Mouse (Mus musculus) ES-Bruce4 (cell line): ENCODE data around the gene Ubn2. TPM values are rescaled to one million over a fixed set of nuclear protein-coding genes. Genes with fewer than 3 reads are reported as not detected.
"Not testable (repeated sequence)": the region's sequence is repeated elsewhere in the genome, so short reads cannot be mapped to it uniquely, and the experiment has no call there.

ENCODE experiments used
- H3K27ac ChIP-seq: 2 replicates; pipeline ENCODE4 v1.5.1; 2012; ENCODE audit warnings: low read length, inconsistent platforms; ENCODE audit not compliant: insufficient read depth
- H3K27me3 ChIP-seq: 2 replicates; pipeline ENCODE4 v1.6.1; 2012; ENCODE audit warnings: mild to moderate bottlenecking, low read length, inconsistent platforms; ENCODE audit not compliant: control insufficient read depth, poor library complexity, insufficient read depth, severe bottlenecking
- H3K36me3 ChIP-seq: 2 replicates; pipeline ENCODE4 v1.6.1; 2012; ENCODE audit warnings: inconsistent platforms, mild to moderate bottlenecking, low read length, moderate library complexity; ENCODE audit not compliant: control insufficient read depth, poor library complexity, insufficient read depth, severe bottlenecking
- H3K4me1 ChIP-seq: one replicate; pipeline ENCODE4 v1.8.1; 2011; ENCODE audit warnings: low read length; ENCODE audit not compliant: control insufficient read depth, insufficient read depth
- H3K4me3 ChIP-seq: 2 replicates; pipeline ENCODE4 v1.5.1; 2011; ENCODE audit warnings: low read depth, mild to moderate bottlenecking, low read length
- H3K9ac ChIP-seq: 2 replicates; pipeline ENCODE4 v1.6.1; 2012; ENCODE audit warnings: low read depth, mild to moderate bottlenecking, inconsistent platforms; ENCODE audit not compliant: poor library complexity, severe bottlenecking
- H3K9me3 ChIP-seq: replicated peaks from 2 replicates; pipeline ENCODE4 v1.6.1; 2012; ENCODE audit warnings: mild to moderate bottlenecking, low read length, inconsistent platforms; ENCODE audit not compliant: control insufficient read depth, poor library complexity, insufficient read depth, severe bottlenecking
- CTCF ChIP-seq: IDR thresholded peaks from one replicate; pipeline ENCODE4 v1.8.1; 2011; ENCODE audit warnings: low read depth, low read length
- EP300 ChIP-seq: IDR thresholded peaks from 2 replicates; pipeline ENCODE4 v1.6.1; 2011; ENCODE audit warnings: low read depth, low read length; ENCODE audit not compliant: insufficient read depth
- POLR2A ChIP-seq: IDR thresholded peaks from one replicate; pipeline ENCODE4 v1.8.1; 2011; ENCODE audit warnings: low read length; ENCODE audit not compliant: insufficient read depth
- polyA plus RNA-seq: library from polyadenylated mRNA; stranded (reverse); fragments of >200 nt; gene quantifications from 2 replicates; pipeline ENCODE4 v1.2.4, GENCODE M21; 2011; ENCODE audit warnings: low read depth; ENCODE audit not compliant: missing spikeins, insufficient read depth, insufficient read length

Ubn2 gene
- polyA plus RNA-seq, 1 experiment, result 37.4 TPM

DNA sequence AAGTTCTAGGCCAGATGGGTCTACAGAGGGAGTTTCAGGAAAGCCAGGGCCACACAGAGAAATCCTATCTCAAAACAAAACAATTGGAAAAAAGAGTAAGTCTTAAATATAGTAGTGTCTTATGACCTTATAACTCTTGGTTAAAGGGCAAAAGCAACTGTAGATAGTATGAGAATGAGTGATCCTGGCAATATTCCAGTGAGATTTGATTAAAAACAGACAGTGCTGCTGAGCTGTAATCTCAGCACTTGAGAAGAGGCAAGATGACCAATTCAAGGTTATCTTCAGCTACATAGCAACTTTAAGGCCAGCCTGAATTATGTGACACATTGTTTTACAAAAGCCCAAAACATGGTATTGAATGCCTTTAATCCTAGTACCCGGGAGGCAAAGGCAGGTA, 114.0 kb downstream of the Ubn2 start:
- Histone ChIP-seq H3K9ac (no peak overlapping the region), H3K27ac (no peak overlapping the region), H3K4me1 (no peaks in the 10 kb centered on the region), H3K4me3 (no peak overlapping the region), H3K9me3 (no peaks in the 10 kb centered on the region), H3K27me3 (no peaks in the 10 kb centered on the region), H3K36me3 (no peaks in the 10 kb centered on the region)
- TF ChIP-seq CTCF (no peak), EP300 (no peak), POLR2A (no peak)

DNA sequence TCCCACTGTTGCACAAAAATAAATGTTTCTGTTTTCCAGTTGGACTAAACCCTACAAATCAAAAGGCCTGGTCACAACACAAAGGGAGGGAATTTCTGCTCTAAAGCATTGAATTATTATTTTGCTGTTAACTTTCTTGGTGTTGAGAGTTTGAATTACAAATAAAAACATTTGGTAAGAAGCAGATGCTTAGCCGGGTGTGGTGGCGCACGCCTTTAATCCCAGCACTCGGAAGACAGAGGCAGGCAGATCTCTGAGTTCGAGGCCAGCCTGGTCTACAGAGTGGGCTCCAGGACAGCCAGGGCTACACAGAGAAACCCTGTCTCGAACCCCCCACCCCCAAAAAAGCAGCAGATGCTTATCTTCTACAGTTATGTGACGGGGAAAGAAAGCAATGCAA, 114.8 kb downstream of the Ubn2 start:
- H3K36me3 ChIP-seq, H3K9me3 ChIP-seq, H3K9ac ChIP-seq, H3K27me3 ChIP-seq, H3K4me1 ChIP-seq, H3K27ac ChIP-seq, H3K4me3 ChIP-seq: not testable (repeated sequence)

DNA sequence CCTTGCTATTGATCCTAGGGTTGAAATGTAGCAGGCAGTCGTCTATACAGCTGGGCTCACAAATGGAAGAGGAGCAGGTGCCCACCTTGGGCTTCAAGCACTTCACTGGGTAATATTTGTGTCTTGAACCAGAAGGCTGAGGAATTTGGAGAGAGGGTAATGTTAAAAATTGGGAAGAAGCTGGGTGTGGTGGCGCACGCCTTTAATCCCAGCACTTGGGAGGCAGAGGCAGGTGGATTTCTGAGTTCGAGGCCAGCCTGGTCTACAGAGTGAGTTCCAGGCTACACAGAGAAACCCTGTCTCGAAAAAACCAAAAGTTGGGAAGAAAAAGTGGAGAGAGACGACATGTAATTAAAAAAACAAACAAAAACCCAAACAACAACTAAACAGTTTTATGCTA, 116.1 kb downstream of the Ubn2 start:
- H3K4me1 ChIP-seq, H3K27me3 ChIP-seq, H3K27ac ChIP-seq, H3K36me3 ChIP-seq, H3K9me3 ChIP-seq, H3K4me3 ChIP-seq: not testable (repeated sequence)
- H3K9ac ChIP-seq, result peak overlapping the region; percentile 97; the same call in 1 of the 2 replicates

DNA sequence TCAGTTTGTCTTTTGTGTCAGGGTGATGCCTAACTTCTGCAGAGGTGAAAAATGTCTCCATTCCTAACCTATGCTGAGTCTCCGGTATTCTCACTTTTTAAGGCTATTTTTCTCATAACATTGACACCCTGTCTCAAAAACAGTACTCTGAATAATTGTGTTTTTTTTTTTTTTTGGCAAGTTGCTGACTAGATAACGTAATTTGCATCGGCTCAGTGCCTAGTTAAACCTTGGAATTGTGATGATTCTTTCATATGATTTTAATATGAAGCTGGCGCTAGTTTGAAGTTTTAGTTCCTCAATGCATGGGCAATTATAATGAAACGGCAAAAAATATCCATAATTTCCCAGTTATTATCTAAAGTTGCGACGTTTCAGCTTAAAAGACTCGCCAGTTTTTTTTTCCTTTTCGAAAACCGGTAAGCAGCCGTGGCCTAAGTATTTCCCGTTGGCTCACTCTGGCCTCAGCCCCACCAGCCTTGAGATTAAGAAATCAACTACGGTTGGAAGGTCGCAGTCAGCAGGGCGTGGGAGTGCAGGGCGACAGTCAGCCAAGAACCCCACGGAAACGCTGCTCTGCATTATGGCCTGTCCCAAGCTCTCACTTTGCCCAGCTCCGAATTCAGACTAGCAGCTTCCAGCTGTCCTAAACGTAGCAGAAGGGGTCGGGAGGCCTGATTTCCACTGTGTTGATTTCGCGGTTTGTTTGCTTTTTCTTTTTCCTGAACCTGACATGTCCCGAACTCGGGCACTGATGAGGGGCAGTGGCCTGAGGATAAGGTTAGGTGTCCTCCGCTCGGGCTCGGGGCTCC, 116.7 kb downstream of the Ubn2 start:
- no peaks in the 10 kb centered on the region for H3K27me3 ChIP-seq
- H3K9ac ChIP-seq, result peak overlapping the region; percentile 97
- peaks cover 9% of the 10 kb centered on the region; the same call in 1 of the 2 replicates for H3K36me3 ChIP-seq
- TF ChIP-seq CTCF, result no peak
- no peak for TF ChIP-seq EP300
- no peak for TF ChIP-seq POLR2A
- H3K4me1 ChIP-seq, result no peaks in the 10 kb centered on the region
- H3K27ac ChIP-seq, result peak overlapping the region; percentile 88
- H3K9me3 ChIP-seq, result no peaks in the 10 kb centered on the region
- H3K4me3 ChIP-seq, result peak overlapping the region; percentile 96

DNA sequence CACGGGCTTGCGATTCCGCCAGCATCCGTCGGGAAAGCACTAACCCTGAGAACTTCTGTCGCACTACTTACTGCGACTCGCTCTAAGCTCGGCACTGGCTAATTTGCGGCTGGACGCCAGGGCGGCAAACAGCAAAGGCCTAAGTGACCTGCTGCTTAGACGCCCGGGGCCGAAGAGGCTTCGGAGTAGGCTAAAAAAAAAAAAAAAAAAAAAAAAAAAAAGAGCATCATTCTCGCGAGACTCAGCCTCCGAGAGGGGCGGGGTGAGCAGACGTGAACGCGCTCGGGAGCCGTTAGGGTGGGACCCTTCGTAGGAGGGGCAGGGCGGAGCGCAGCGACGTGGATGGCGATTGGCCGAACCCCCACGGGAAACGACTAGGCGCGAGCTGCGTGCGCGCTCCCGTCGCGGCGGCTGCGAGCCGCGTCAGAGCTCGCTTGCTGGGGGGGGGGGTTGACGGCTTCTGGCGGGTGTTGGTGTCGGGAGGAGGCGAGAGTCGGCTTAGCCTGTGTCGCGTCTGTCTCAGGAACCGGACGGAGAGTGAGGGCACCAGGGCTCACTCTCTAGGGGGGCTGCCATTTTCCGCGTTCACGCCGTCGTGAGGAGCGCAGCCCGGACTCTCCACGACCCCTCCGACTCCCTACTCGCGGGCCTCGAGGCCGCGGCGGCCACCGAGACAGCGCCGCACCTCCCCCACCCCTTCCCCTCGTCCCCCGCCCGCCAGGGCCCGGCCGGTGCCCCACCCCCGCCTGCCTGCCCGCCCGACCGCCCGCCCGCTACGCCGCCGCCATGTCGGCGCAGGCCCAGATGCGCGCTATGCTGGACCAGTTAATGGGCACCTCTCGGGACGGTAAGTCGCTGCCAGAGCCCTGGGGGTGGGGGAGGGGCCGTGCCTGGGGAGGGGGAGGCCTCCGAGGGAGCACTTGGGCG, 117.6 kb downstream of the Ubn2 start, which contains the start of gene Luc7l2:
TSS of gene Luc7l2 (plus strand) at position 273 of the 927 bp plus-strand sequence.
- H3K9me3 ChIP-seq, result no peaks in the 10 kb centered on the region
- TF ChIP-seq POLR2A, result peak; percentile 34
- TF ChIP-seq CTCF, result no peak
- H3K27me3 ChIP-seq, result no peaks in the 10 kb centered on the region
- H3K9ac ChIP-seq, result peak within 1 kb of the TSS; percentile 97
- H3K4me1 ChIP-seq, result no peaks in the 10 kb centered on the region
- H3K36me3 ChIP-seq, result peaks cover 12% of the 10 kb centered on the region; the same call in 1 of the 2 replicates
- H3K27ac ChIP-seq, result peak within 1 kb of the TSS; percentile 88
- peak within 1 kb of the TSS; percentile 96 for H3K4me3 ChIP-seq

DNA sequence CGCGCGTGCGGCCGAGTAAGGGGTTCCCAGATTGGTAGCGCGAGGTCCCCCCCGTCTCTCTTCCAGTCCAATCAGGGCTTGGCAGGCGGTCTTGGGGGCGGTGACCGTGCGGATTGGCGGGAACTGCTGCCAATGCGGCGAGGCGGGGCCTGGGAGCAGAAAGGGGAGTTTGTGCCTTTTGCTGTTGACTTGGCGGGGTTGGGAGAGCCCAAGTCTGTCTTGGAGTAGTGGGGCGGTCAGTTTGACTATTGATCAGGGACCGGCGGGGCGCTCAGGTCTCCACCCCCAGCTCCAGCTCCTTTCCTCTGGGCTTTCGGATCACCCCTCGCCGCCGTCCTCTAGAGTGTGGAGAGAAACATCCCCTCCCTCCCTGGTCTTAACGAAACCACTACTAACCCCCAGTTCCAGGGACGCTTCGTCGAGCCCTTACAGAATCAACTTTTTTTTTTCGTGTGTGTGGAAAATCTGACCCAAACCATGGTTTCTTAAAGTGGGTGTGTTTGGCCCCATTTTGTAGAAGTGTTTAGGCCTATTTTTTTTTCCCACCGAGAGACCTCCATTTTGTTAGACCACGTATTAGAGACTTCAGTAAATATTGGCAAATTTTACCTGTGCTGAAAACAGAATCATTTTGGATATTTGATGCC, 118.4 kb downstream of the Ubn2 start:
- Histone ChIP-seq H3K9ac (peak overlapping the region; percentile 97), H3K27ac (peak overlapping the region; percentile 63), H3K36me3 (peaks cover 13% of the 10 kb centered on the region; the same call in 1 of the 2 replicates), H3K9me3 (no peaks in the 10 kb centered on the region), H3K27me3 (no peaks in the 10 kb centered on the region), H3K4me3 (peak overlapping the region; percentile 94), H3K4me1 (no peaks in the 10 kb centered on the region)
- no peak for TF ChIP-seq EP300
- TF ChIP-seq POLR2A, result no peak
- no peak for TF ChIP-seq CTCF
